In the genomic region with DNA sequence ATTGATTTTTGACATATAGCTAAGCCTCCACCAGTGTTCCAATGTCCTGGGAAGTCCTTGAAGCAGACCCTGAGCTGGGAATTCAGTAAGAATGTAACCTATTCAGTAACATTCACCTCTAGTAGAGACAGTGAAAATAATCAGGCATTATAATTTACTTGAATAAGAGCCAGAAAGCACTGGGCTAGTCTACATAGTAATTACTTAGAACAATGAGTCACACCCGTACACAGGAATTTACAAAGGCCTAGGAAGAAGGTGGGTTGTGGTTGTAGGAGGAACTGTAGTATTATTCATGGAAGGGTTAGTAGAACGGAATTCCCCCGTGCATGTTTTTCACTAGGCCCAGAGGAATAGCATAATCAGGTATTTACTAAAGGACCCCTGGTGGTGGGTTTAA, we compare ENCODE assay signal across 24 mouse cellular contexts.
DNase-seq lines count a peak whose midpoint lies in the region; ATAC-seq lines count a peak whose summit lies in the region.
"Had no signal": no experiment of that assay in that cellular context is flagged by ENCODE, and none has a peak within 500 bp of the region (broad histone marks: within the 10 kb centered on the region; RNA-seq: fewer than 3 reads in every experiment).

No protein-coding gene starts in this region.

- 58% methylated on average over 3 of the region's 3 CpGs for WGBS in hindbrain, embryonic 16.5 days

- H3K27me3 ChIP-seq in hindbrain, embryonic 16.5 days (replicated peaks; ENCODE audit: control insufficient read depth, insufficient read depth, low read length): no peaks in the 10 kb centered on the region
- H3K27me3 ChIP-seq: CH12.LX; embryonic facial prominence, embryonic 12.5 days; forebrain, embryonic 13.5 days; forebrain, embryonic 15.5 days; Patski had no signal

- H3K4me1 ChIP-seq in hindbrain, embryonic 16.5 days (ENCODE audit: control insufficient read depth, insufficient read depth, low read depth, low read length): no peaks in the 10 kb centered on the region
- H3K4me1 ChIP-seq: embryonic facial prominence, embryonic 12.5 days; forebrain, embryonic 13.5 days; forebrain, embryonic 15.5 days had no signal

- no peak for ATAC-seq in hindbrain, embryonic 16.5 days
- ATAC-seq: CD4-positive, CD25-positive, alpha-beta regulatory T cell, adult 4 months; forebrain, embryonic 13.5 days; forebrain, embryonic 15.5 days; forebrain, postnatal 0 days; Patski had no signal

- H3K27ac ChIP-seq in hindbrain, embryonic 16.5 days (ENCODE audit: low read depth, low read length): no peak overlapping the region
- H3K27ac ChIP-seq: embryonic facial prominence, embryonic 10.5 days; embryonic facial prominence, embryonic 12.5 days; forebrain, embryonic 13.5 days; forebrain, embryonic 15.5 days had no signal

- no peak overlapping the region for H3K4me3 ChIP-seq in hindbrain, embryonic 16.5 days (ENCODE audit: low read length)
- H3K4me3 ChIP-seq: embryonic facial prominence, embryonic 10.5 days; embryonic facial prominence, embryonic 12.5 days; forebrain, embryonic 13.5 days; forebrain, embryonic 15.5 days had no signal

- H3K9me3 ChIP-seq in hindbrain, embryonic 16.5 days (ENCODE audit: control insufficient read depth, low read length): no peaks in the 10 kb centered on the region
- H3K9me3 ChIP-seq: embryonic facial prominence, embryonic 10.5 days; embryonic facial prominence, embryonic 12.5 days; forebrain, embryonic 13.5 days; forebrain, embryonic 15.5 days had no signal

- DNase-seq in heart, adult 11 months: peak; percentile 27
- DNase-seq in heart, postnatal 14 days: no peak
- DNase-seq in ES-CJ7 (ENCODE audit: low read depth, low spot score) (peak; percentile 27), R1 (ENCODE audit: low read depth, low spot score) (peak; percentile 77)
- DNase-seq in brain, adult 2 months (ENCODE audit: low read depth, low spot score): peak; percentile 14
- no peak for DNase-seq in kidney, adult 9 months
- DNase-seq: adrenal gland, adult 2 months; adrenal gland, postnatal 10 days; adrenal gland, postnatal 25 days; B cell, adult 2 months; cerebellum, adult 11-12 months; cerebellum, adult 2 months; cerebellum, adult 9-10 months; cerebellum, postnatal 10 days; cerebellum, postnatal 25 days; forebrain, postnatal 0 days had no signal

- H3K36me3 ChIP-seq in hindbrain, embryonic 16.5 days (ENCODE audit: control insufficient read depth, insufficient read depth, low read length): no peaks in the 10 kb centered on the region
- H3K36me3 ChIP-seq: embryonic facial prominence, embryonic 10.5 days; embryonic facial prominence, embryonic 12.5 days; forebrain, embryonic 15.5 days had no signal

- no peak overlapping the region for H3K4me2 ChIP-seq in hindbrain, embryonic 16.5 days (ENCODE audit: low read length)
- H3K4me2 ChIP-seq: embryonic facial prominence, embryonic 12.5 days; forebrain, embryonic 13.5 days; forebrain, embryonic 15.5 days had no signal

- intact Hi-C loops in heart, postnatal 14 days (cut with DNase I): loop anchor here (10.0 kb wide), 1 partner anchor 69 kb away; no protein-coding TSS in a partner anchor

- no peak overlapping the region for H3K9ac ChIP-seq in hindbrain, embryonic 16.5 days (ENCODE audit: low read depth, low read length)
- H3K9ac ChIP-seq: embryonic facial prominence, embryonic 12.5 days; forebrain, embryonic 13.5 days; forebrain, embryonic 15.5 days; forebrain, postnatal 0 days had no signal

Comparison
In these comparisons a context has a peak if more than half of its experiments do, and no peak if none do; other contexts are left out.
1. DNase-seq: peak in heart, adult 11 months (single experiment), ES-CJ7 (single experiment), R1 (single experiment) and brain, adult 2 months (single experiment); none in heart, postnatal 14 days (0 of 2) and kidney, adult 9 months (single experiment).